Mouse (Mus musculus): ENCODE measurements around the gene Rinl. TPM values are rescaled to one million over a fixed set of nuclear protein-coding genes. Genes with fewer than 3 reads are reported as not detected.
A peak's percentile ranks its signal among the peaks of the same experiment; 100 is the strongest.

The Rinl gene
- polyA plus RNA-seq, 1 experiment from 2014 or later: 1.9 TPM

GRCm38 (mm10) chr7:28761907-28762306, 26.9 kb upstream of the Rinl start:
- no peak overlapping the region for H3K9ac ChIP-seq (ENCODE audit: low read length)
- H3K36me3 ChIP-seq (ENCODE audit: control insufficient read depth, insufficient read depth, low read length): peaks cover 5% of the 10 kb centered on the region; the same call in 1 of the 2 replicates
- peaks cover 7% of the 10 kb centered on the region for H3K4me1 ChIP-seq (ENCODE audit: control insufficient read depth, insufficient read depth, low read length)
- no peak overlapping the region for H3K27ac ChIP-seq (ENCODE audit: low read depth, low read length)
- no peak overlapping the region for H3K4me2 ChIP-seq
- H3K4me3 ChIP-seq (ENCODE audit: low read depth, low read length): no peak overlapping the region
- no peak for ATAC-seq (ENCODE audit: low FRiP score)
- no peaks in the 10 kb centered on the region for H3K9me3 ChIP-seq (ENCODE audit: control insufficient read depth, low read length)
- H3K27me3 ChIP-seq (ENCODE audit: control insufficient read depth, insufficient read depth, low read length): no peaks in the 10 kb centered on the region
- WGBS: 89% methylated on average over 9 of the region's 9 CpGs
- no peak for DNase-seq (ENCODE audit: low spot score, missing footprints)

GRCm38 (mm10) chr7:28765211-28765610, 23.6 kb upstream of the Rinl start:
- Histone ChIP-seq H3K9me3 (ENCODE audit: control insufficient read depth, low read length) (no peaks in the 10 kb centered on the region), H3K27ac (ENCODE audit: low read depth, low read length) (no peak overlapping the region), H3K27me3 (ENCODE audit: control insufficient read depth, insufficient read depth, low read length) (no peaks in the 10 kb centered on the region), H3K4me1 (ENCODE audit: control insufficient read depth, insufficient read depth, low read length) (peaks cover 15% of the 10 kb centered on the region), H3K36me3 (ENCODE audit: control insufficient read depth, insufficient read depth, low read length) (no peaks in the 10 kb centered on the region; the same call in 1 of the 2 replicates), H3K4me2 (no peak overlapping the region; the same call in 1 of the 2 replicates), H3K4me3 (ENCODE audit: low read depth, low read length) (peak overlapping the region; percentile 78), H3K9ac (ENCODE audit: low read length) (no peak overlapping the region)
- no peak for ATAC-seq (ENCODE audit: low FRiP score)
- 88% methylated on average over 6 of the region's 6 CpGs for WGBS
- DNase-seq (ENCODE audit: low spot score, missing footprints): no peak

GRCm38 (mm10) chr7:28766173-28766879, 22.4 kb upstream of the Rinl start, which contains the start of gene Sirt2:
Gene Sirt2, plus strand, starts transcription at chr7:28766735.
- H3K27me3 ChIP-seq (ENCODE audit: control insufficient read depth, insufficient read depth, low read length): no peaks in the 10 kb centered on the region
- under 1% methylated on average over 45 of the region's 45 CpGs for WGBS
- peak within 1 kb of the TSS; percentile 66 for H3K9ac ChIP-seq (ENCODE audit: low read length)
- H3K4me3 ChIP-seq (ENCODE audit: low read depth, low read length): peak within 1 kb of the TSS; percentile 78
- H3K4me1 ChIP-seq (ENCODE audit: control insufficient read depth, insufficient read depth, low read length): peaks cover 15% of the 10 kb centered on the region
- DNase-seq (ENCODE audit: low spot score, missing footprints): peak; percentile 99
- peak; percentile 99 for ATAC-seq (ENCODE audit: low FRiP score)
- H3K36me3 ChIP-seq (ENCODE audit: control insufficient read depth, insufficient read depth, low read length): no peaks in the 10 kb centered on the region
- peak within 1 kb of the TSS; percentile 65 for H3K4me2 ChIP-seq
- no peaks in the 10 kb centered on the region for H3K9me3 ChIP-seq (ENCODE audit: control insufficient read depth, low read length)
- no peak within 1 kb of the TSS for H3K27ac ChIP-seq (ENCODE audit: low read depth, low read length)

- no peaks in the 10 kb centered on the region for H3K9me3 ChIP-seq (ENCODE audit: control insufficient read depth, low read length)
- peak overlapping the region; percentile 74 for H3K4me3 ChIP-seq (ENCODE audit: low read depth, low read length)
- peak overlapping the region; percentile 65 for H3K9ac ChIP-seq (ENCODE audit: low read length)
- 3% methylated on average over 14 of the region's 14 CpGs for WGBS
- no peaks in the 10 kb centered on the region for H3K36me3 ChIP-seq (ENCODE audit: control insufficient read depth, insufficient read depth, low read length)
- H3K27me3 ChIP-seq (ENCODE audit: control insufficient read depth, insufficient read depth, low read length): no peaks in the 10 kb centered on the region
- no peak overlapping the region for H3K27ac ChIP-seq (ENCODE audit: low read depth, low read length)
- H3K4me1 ChIP-seq (ENCODE audit: control insufficient read depth, insufficient read depth, low read length): peaks cover 15% of the 10 kb centered on the region
- H3K4me2 ChIP-seq: peak overlapping the region; percentile 59
- DNase-seq (ENCODE audit: low spot score, missing footprints) (peak; percentile 93), ATAC-seq (ENCODE audit: low FRiP score) (peak; percentile 36)
Observed at GRCm38 (mm10) chr7:28766910-28767309, 21.9 kb upstream of the Rinl start.

GRCm38 (mm10) chr7:28767462-28767965, 21.3 kb upstream of the Rinl start, which contains the start of gene Nfkbib:
Gene Nfkbib, minus strand, starts transcription at chr7:28767512.
- H3K4me1 ChIP-seq (ENCODE audit: control insufficient read depth, insufficient read depth, low read length): peaks cover 15% of the 10 kb centered on the region
- no peaks in the 10 kb centered on the region for H3K36me3 ChIP-seq (ENCODE audit: control insufficient read depth, insufficient read depth, low read length)
- peak within 1 kb of the TSS; percentile 65 for H3K4me2 ChIP-seq
- H3K27ac ChIP-seq (ENCODE audit: low read depth, low read length): no peak within 1 kb of the TSS
- ATAC-seq (ENCODE audit: low FRiP score) (no peak), DNase-seq (ENCODE audit: low spot score, missing footprints) (no peak)
- H3K9me3 ChIP-seq (ENCODE audit: control insufficient read depth, low read length): no peaks in the 10 kb centered on the region
- H3K4me3 ChIP-seq (ENCODE audit: low read depth, low read length): peak within 1 kb of the TSS; percentile 78
- 63% methylated on average over 7 of the region's 7 CpGs for WGBS
- peak within 1 kb of the TSS; percentile 66 for H3K9ac ChIP-seq (ENCODE audit: low read length)
- no peaks in the 10 kb centered on the region for H3K27me3 ChIP-seq (ENCODE audit: control insufficient read depth, insufficient read depth, low read length)

GRCm38 (mm10) chr7:28769414-28769958, 19.3 kb upstream of the Rinl start:
- no peaks in the 10 kb centered on the region for H3K27me3 ChIP-seq (ENCODE audit: control insufficient read depth, insufficient read depth, low read length)
- DNase-seq (ENCODE audit: low spot score, missing footprints) (no peak), ATAC-seq (ENCODE audit: low FRiP score) (no peak)
- H3K9ac ChIP-seq (ENCODE audit: low read length): no peak overlapping the region
- H3K4me3 ChIP-seq (ENCODE audit: low read depth, low read length): no peak overlapping the region
- no peak overlapping the region for H3K4me2 ChIP-seq
- 94% methylated on average over 9 of the region's 9 CpGs for WGBS
- no peak overlapping the region for H3K27ac ChIP-seq (ENCODE audit: low read depth, low read length)
- H3K4me1 ChIP-seq (ENCODE audit: control insufficient read depth, insufficient read depth, low read length): peaks cover 15% of the 10 kb centered on the region
- H3K36me3 ChIP-seq (ENCODE audit: control insufficient read depth, insufficient read depth, low read length): no peaks in the 10 kb centered on the region
- H3K9me3 ChIP-seq (ENCODE audit: control insufficient read depth, low read length): no peaks in the 10 kb centered on the region

GRCm38 (mm10) chr7:28770309-28770708, 18.5 kb upstream of the Rinl start:
- Histone ChIP-seq H3K4me2 (no peak overlapping the region), H3K9ac (ENCODE audit: low read length) (no peak overlapping the region), H3K27me3 (ENCODE audit: control insufficient read depth, insufficient read depth, low read length) (no peaks in the 10 kb centered on the region), H3K4me1 (ENCODE audit: control insufficient read depth, insufficient read depth, low read length) (peaks cover 14% of the 10 kb centered on the region), H3K9me3 (ENCODE audit: control insufficient read depth, low read length) (no peaks in the 10 kb centered on the region), H3K4me3 (ENCODE audit: low read depth, low read length) (no peak overlapping the region), H3K36me3 (ENCODE audit: control insufficient read depth, insufficient read depth, low read length) (no peaks in the 10 kb centered on the region), H3K27ac (ENCODE audit: low read depth, low read length) (no peak overlapping the region)
- DNase-seq (ENCODE audit: low spot score, missing footprints) (no peak), ATAC-seq (ENCODE audit: low FRiP score) (no peak)
- WGBS: 93% methylated on average over 3 of the region's 3 CpGs

GRCm38 (mm10) chr7:28771867-28772266, 16.9 kb upstream of the Rinl start:
- no peak for ATAC-seq (ENCODE audit: low FRiP score)
- Histone ChIP-seq H3K27ac (ENCODE audit: low read depth, low read length) (no peak overlapping the region), H3K4me2 (no peak overlapping the region), H3K9ac (ENCODE audit: low read length) (no peak overlapping the region), H3K4me3 (ENCODE audit: low read depth, low read length) (no peak overlapping the region), H3K4me1 (ENCODE audit: control insufficient read depth, insufficient read depth, low read length) (peaks cover 8% of the 10 kb centered on the region), H3K36me3 (ENCODE audit: control insufficient read depth, insufficient read depth, low read length) (no peaks in the 10 kb centered on the region), H3K27me3 (ENCODE audit: control insufficient read depth, insufficient read depth, low read length) (no peaks in the 10 kb centered on the region), H3K9me3 (ENCODE audit: control insufficient read depth, low read length) (no peaks in the 10 kb centered on the region)
- WGBS: 93% methylated on average over 11 of the region's 11 CpGs
- DNase-seq (ENCODE audit: low spot score, missing footprints): no peak

- H3K27me3 ChIP-seq (ENCODE audit: control insufficient read depth, insufficient read depth, low read length): no peaks in the 10 kb centered on the region
- ATAC-seq (ENCODE audit: low FRiP score) (no peak), DNase-seq (ENCODE audit: low spot score, missing footprints) (no peak)
- no peak overlapping the region for H3K9ac ChIP-seq (ENCODE audit: low read length)
- H3K27ac ChIP-seq (ENCODE audit: low read depth, low read length): no peak overlapping the region
- H3K4me1 ChIP-seq (ENCODE audit: control insufficient read depth, insufficient read depth, low read length): peaks cover 2% of the 10 kb centered on the region; the same call in 1 of the 2 replicates
- H3K36me3 ChIP-seq (ENCODE audit: control insufficient read depth, insufficient read depth, low read length): 0 out of 2 replicates have a peak, but pooled peaks cover 2% of the 10 kb centered on the region
- H3K4me3 ChIP-seq (ENCODE audit: low read depth, low read length): no peak overlapping the region
- WGBS: 85% methylated on average over 3 of the region's 3 CpGs
- no peaks in the 10 kb centered on the region for H3K9me3 ChIP-seq (ENCODE audit: control insufficient read depth, low read length)
- H3K4me2 ChIP-seq: no peak overlapping the region
Observed at GRCm38 (mm10) chr7:28773163-28773562, 15.6 kb upstream of the Rinl start.

All from midbrain, embryonic 11.5 days (tissue).